In the genomic region with DNA sequence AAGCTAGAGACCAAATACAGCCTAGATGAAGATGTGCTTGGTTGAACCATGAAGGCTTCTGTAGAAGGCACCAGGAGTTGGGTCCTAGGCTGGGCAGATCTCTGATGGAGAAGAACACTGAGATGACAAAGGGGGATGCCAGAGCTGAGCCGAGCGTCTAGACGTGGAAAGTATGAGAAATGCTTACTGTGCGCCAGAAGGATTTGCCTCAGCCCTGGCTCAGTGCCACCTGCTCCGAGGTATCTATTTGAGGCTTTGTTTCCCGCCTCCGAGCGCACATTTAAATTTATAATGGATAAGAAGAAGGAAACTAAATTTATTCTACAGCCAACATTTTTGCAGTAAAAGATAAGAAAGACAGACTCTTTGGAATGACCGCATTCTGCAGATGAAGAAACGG, we compare ENCODE assay signal across 14 mouse cellular contexts.
DNase-seq lines count a peak whose midpoint lies in the region; ATAC-seq and TF ChIP-seq lines count a peak whose summit lies in the region.
"Had no signal": no experiment of that assay in that cellular context is flagged by ENCODE, and none has a peak within 500 bp of the region (broad histone marks: within the 10 kb centered on the region; RNA-seq: fewer than 3 reads in every experiment).

No protein-coding gene starts in this region.

- 54% methylated on average over 10 of the region's 10 CpGs for WGBS in midbrain, postnatal 0 days
- WGBS in midbrain, embryonic 11.5 days = 89% methylated on average over 10 of the region's 10 CpGs

- DNase-seq in cerebellum, postnatal 36 days = peak; percentile 12 to 26
- DNase-seq in cerebellum, adult 9-11 months = no peak
- DNase-seq in midbrain, postnatal 0 days (ENCODE audit: low spot score) = peak; percentile 23
- DNase-seq in midbrain, embryonic 11.5 days (ENCODE audit: low spot score, missing footprints) = no peak
- DNase-seq in left cerebral cortex, adult 18-20 months (ENCODE audit: low spot score in 2 of 2) = peak; percentile 76
- peak; percentile 84 for DNase-seq in right cerebral cortex, postnatal 4 days
- DNase-seq in urinary bladder, adult 2 months (ENCODE audit: low spot score) = no peak
- DNase-seq in kidney, postnatal 14 days = no peak
- DNase-seq: heart, adult 2 months; kidney, postnatal 36 days had no signal

- no peak for ATAC-seq in midbrain, postnatal 0 days (ENCODE audit: low FRiP score)
- no peak for ATAC-seq in midbrain, embryonic 11.5 days (ENCODE audit: low FRiP score)

- no peak for TF ChIP-seq CTCF in midbrain, postnatal 0 days (IDR thresholded peaks at IDR 0.05)

- no peaks in the 10 kb centered on the region for H3K27me3 ChIP-seq in midbrain, postnatal 0 days (ENCODE audit: insufficient read depth, low read length)
- H3K27me3 ChIP-seq in midbrain, embryonic 11.5 days (ENCODE audit: control insufficient read depth, insufficient read depth, low read length) = no peaks in the 10 kb centered on the region
- H3K27me3 ChIP-seq: embryonic facial prominence, embryonic 15.5 days; midbrain, embryonic 12.5 days had no signal

- H3K4me2 ChIP-seq in midbrain, postnatal 0 days (ENCODE audit: low read depth, low read length, poor library complexity, severe bottlenecking) = no peak overlapping the region
- H3K4me2 ChIP-seq in midbrain, embryonic 11.5 days = no peak overlapping the region
- H3K4me2 ChIP-seq: embryonic facial prominence, embryonic 15.5 days; hindbrain, embryonic 14.5 days; midbrain, embryonic 12.5 days had no signal

- H3K4me3 ChIP-seq in midbrain, postnatal 0 days (ENCODE audit: low read depth, low read length) = no peak overlapping the region
- no peak overlapping the region for H3K4me3 ChIP-seq in midbrain, embryonic 11.5 days (ENCODE audit: low read depth, low read length)
- H3K4me3 ChIP-seq: embryonic facial prominence, embryonic 15.5 days; heart, adult 2 months; midbrain, embryonic 12.5 days had no signal

- no peaks in the 10 kb centered on the region for H3K9me3 ChIP-seq in midbrain, postnatal 0 days (ENCODE audit: low read length)
- no peaks in the 10 kb centered on the region for H3K9me3 ChIP-seq in midbrain, embryonic 11.5 days (ENCODE audit: control insufficient read depth, low read length)
- H3K9me3 ChIP-seq: embryonic facial prominence, embryonic 15.5 days; midbrain, embryonic 12.5 days had no signal

- H3K4me1 ChIP-seq in midbrain, postnatal 0 days (ENCODE audit: insufficient read depth, low read length) = no peaks in the 10 kb centered on the region
- H3K4me1 ChIP-seq in midbrain, embryonic 11.5 days (ENCODE audit: control insufficient read depth, insufficient read depth, low read length) = no peaks in the 10 kb centered on the region
- H3K4me1 ChIP-seq: embryonic facial prominence, embryonic 15.5 days; midbrain, embryonic 12.5 days had no signal

- no peak overlapping the region for H3K9ac ChIP-seq in midbrain, postnatal 0 days (replicated peaks; ENCODE audit: low read length, poor library complexity, severe bottlenecking)
- H3K9ac ChIP-seq in midbrain, embryonic 11.5 days (ENCODE audit: low read length) = no peak overlapping the region
- H3K9ac ChIP-seq: embryonic facial prominence, embryonic 15.5 days; hindbrain, embryonic 14.5 days; liver, embryonic 14.5 days; midbrain, embryonic 12.5 days had no signal

- H3K36me3 ChIP-seq in midbrain, postnatal 0 days (ENCODE audit: insufficient read depth, low read length) = no peaks in the 10 kb centered on the region
- no peaks in the 10 kb centered on the region for H3K36me3 ChIP-seq in midbrain, embryonic 11.5 days (ENCODE audit: control insufficient read depth, insufficient read depth, low read length)
- H3K36me3 ChIP-seq: embryonic facial prominence, embryonic 15.5 days; midbrain, embryonic 12.5 days had no signal

- no peak overlapping the region for H3K27ac ChIP-seq in midbrain, postnatal 0 days (ENCODE audit: low read depth, low read length)
- H3K27ac ChIP-seq in midbrain, embryonic 11.5 days (ENCODE audit: low read depth, low read length) = no peak overlapping the region
- H3K27ac ChIP-seq: embryonic facial prominence, embryonic 15.5 days; heart, adult 2 months; hindbrain, embryonic 14.5 days; liver, embryonic 14.5 days; midbrain, embryonic 12.5 days had no signal

Comparison
In these comparisons a context has a peak if more than half of its experiments do, and no peak if none do; other contexts are left out.
1. DNase-seq: peak in cerebellum, postnatal 36 days (2 of 2), midbrain, postnatal 0 days (single experiment), left cerebral cortex, adult 18-20 months (2 of 2) and right cerebral cortex, postnatal 4 days (single experiment); none in cerebellum, adult 9-11 months (single experiment), midbrain, embryonic 11.5 days (single experiment), urinary bladder, adult 2 months (single experiment) and kidney, postnatal 14 days (single experiment).